Mouse (Mus musculus) lung, postnatal 25 days (tissue): ENCODE data around the gene Ubxn1.
A peak's percentile ranks its signal among the peaks of the same experiment; 100 is the strongest.
"Not testable (repeated sequence)": the region's sequence is repeated elsewhere in the genome, so short reads cannot be mapped to it uniquely, and the experiment has no call there.

Experiments used
- DNase-seq: peaks from one replicate; pipeline ENCODE4 v3.0.0; 2022; ENCODE audit warnings: low spot score

Gene Ubxn1

GRCm38 (mm10) chr19:8871267-8872186, at the start of gene Ubxn1:
TSS of gene Ubxn1 (plus strand) at chr19:8871496.
- DNase-seq: peak; percentile 98

DNA sequence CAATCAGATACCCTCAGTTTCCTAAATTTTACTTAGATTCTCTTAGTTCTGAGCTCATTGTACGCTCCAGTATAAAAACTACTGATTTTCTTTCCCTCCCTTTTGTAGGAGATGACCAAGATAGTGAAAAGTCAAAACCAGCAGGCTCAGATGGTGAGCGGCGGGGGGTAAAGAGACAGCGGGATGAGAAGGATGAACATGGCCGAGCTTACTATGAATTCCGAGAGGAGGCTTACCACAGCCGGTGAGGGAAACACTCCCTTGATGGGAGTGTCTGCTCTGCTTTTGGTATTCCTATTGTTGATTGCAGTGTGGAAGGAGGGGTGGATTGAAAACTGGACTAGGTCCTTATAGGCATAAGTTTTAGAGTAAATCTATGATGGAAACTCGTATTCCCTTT, 48.6 kb upstream of the Ubxn1 start:
- DNase-seq: no peak

- no peak for DNase-seq
Observed at GRCm38 (mm10) chr19:8829660-8830059, 41.6 kb upstream of the Ubxn1 start, which contains the start of gene AC129217.1. TSS of gene AC129217.1 (plus strand) at chr19:8829773.

DNA sequence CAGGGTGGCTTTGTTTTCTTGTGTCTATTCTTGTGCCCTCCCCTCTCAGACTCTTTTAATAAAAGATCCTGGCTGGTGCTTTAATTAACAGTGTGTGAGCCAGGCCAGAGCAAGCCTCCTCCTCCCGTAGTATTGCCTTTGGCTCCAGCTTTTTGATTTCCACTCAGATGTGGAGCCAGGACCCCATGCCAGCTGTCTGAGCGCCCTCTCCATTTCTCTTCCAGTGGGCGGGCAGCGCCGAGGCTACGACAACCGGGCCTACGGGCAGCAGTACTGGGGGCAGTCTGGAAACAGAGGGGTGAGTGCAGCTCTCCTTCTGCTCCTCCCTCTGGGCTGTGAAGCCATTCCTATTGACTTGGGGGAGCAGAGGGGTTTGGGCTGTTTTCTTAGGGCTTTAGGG, 40.6 kb upstream of the Ubxn1 start:
- DNase-seq: no peak

DNA sequence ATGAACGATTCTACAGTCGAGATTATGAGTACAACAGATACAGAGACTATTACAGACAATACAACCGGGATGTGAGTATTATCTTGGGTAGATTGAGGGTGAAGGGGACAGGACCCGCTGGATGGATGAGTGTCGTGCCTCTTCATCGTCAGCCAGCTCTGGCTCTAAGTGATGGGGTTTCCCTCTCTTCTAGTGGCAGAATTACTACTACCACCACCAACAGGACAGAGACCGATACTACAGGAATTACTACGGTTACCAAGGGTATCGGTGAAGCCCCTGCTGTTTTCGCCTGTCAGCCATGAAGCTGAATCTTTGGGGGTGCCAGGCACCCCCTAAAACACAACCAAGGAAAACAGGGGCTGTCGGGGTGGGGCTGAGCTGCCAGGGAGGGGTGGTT, 40.0 kb upstream of the Ubxn1 start:
- DNase-seq: no peak

DNA sequence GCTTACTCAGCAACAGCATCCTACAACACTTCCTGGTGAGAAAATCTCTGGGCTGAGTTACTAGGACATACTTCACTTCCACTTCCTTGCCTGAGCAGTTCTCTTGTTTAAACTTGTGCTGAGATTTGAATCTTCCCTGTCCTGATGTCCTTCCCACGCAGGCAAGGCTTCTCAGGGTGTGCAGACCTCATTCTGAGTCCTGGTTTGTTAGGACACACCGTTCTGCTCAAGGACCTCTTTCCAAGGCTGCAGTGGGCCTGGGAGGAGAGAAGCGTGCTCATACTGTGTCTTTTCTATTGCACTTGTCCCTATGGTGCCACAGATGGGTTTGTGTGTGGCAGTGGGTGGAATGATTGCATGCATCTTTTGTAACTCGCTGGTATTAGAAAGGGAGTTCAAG, 38.3 kb upstream of the Ubxn1 start:
- DNase-seq: no peak

DNA sequence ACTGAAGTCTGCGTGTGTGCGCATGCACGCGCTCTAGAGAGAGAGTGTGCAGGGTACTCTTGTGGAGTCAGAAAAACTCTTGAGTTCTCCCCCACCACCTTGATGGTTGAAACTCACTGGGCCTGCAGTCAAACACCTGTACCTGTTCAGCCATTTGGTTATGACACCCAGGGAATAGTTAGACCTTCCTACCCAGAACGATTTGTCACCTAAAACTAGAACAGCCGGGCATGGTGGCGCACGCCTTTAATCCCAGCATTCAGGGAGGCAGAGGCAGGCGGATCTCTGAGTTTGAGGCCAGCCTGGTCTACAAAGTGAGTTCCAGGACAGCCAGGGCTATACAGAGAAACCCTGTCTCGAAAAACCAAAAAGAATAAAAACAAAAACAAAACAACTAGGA, 35.0 kb upstream of the Ubxn1 start:
- DNase-seq: not testable (repeated sequence)

DNA sequence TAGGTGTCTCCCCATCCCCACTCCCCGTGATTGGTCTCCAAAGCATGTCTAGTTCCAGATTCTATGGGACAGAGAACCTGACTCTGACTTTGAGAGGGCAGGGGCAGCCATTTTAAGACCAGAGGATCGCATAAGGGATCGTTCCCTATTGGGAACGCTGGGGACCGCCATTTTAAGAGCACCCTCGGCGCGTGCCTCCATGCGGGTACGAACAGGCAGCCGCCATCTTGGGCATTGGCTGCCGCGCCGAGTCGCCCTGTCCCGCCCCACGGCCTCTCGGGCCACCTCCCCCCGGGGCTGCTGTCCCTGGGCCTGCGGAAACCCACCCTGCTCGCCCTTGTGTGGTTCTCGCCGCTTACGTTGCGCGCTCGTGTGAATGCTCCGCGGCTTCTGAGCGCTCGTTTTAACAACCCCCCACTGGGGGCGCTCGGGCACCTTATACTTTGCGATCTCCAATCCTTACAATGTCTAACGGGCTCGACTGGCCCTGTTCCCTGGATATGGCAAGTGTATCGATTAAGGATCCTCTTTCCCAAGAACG, 34.0 kb upstream of the Ubxn1 start, which contains the start of gene Bscl2:
Bscl2 (plus strand) TSS at position 217 of the 541 bp plus-strand sequence.
- peak; percentile 80 for DNase-seq

DNA sequence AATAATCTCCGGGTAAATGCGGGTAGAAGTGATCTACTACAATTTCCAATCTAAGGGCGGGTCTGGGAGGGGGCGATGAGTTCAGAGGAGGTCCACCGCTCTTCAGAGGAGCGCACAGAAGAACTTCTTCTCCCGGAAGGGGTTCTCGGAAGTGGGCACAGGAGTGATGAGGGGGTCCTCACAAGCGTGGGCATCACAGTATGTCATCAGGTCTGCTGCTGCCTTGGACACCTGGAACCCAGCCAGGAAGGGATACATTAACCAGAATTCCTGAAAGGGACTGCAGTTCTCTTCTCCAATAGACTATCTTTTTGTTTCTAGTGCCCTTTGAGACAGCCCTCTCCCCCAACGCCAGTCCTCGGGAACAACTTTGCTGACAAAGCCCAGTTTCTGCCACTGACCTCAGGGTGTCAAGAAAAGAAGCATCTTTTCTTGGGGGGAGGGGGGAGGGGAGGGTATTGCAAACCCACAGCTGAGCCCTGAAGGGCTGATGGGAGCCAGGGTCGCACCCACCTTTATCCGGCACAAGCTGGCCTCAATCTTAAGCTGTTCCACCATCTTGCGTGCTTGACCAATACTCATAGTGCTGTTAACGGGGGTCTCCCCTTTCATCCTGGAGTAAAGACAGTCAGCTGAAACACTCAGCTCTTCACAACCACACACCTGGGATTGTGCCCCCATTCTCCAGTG, 33.1 kb upstream of the Ubxn1 start:
- no peak for DNase-seq

DNA sequence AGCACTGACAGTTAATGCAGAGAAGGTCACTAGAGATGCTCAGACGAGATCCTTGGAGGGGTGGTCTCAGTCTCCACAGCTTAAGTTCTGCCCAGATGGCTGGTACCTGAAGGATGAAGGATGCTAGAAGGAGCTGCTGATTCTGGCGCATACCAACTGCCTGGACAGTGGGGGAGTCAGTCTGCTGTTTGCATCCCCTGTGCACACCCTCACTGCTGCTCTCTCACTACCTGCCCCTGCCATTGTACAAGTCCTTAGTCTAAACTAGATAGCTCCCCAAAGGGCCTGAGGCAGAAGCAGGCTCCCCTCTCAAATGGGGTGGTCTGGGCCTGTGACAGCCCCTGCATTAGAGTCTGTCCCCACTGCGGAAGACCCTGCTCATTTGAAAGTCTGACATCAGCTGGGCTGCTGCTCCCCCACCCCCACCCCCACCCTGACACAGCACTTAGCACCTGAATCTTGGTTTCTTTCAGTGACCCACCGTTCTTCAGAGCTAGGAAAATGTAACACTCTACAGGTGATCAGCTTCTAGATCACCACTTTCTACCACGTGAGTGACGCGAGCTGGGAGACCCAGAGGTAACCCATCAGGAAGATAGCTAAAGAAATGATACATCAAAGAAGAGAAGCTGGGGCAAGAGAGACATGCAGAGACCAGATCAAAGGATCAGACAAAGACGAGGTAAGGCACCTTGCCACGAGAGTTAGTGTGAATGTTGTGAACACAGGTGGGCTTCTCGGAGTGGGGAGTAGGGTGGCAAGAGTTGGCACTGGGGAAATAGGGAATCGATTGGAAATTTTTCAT, 32.0 kb upstream of the Ubxn1 start, which contains the start of gene Gng3:
Gng3 (minus strand) TSS at position 92 of the 805 bp plus-strand sequence.
- DNase-seq: no peak

DNA sequence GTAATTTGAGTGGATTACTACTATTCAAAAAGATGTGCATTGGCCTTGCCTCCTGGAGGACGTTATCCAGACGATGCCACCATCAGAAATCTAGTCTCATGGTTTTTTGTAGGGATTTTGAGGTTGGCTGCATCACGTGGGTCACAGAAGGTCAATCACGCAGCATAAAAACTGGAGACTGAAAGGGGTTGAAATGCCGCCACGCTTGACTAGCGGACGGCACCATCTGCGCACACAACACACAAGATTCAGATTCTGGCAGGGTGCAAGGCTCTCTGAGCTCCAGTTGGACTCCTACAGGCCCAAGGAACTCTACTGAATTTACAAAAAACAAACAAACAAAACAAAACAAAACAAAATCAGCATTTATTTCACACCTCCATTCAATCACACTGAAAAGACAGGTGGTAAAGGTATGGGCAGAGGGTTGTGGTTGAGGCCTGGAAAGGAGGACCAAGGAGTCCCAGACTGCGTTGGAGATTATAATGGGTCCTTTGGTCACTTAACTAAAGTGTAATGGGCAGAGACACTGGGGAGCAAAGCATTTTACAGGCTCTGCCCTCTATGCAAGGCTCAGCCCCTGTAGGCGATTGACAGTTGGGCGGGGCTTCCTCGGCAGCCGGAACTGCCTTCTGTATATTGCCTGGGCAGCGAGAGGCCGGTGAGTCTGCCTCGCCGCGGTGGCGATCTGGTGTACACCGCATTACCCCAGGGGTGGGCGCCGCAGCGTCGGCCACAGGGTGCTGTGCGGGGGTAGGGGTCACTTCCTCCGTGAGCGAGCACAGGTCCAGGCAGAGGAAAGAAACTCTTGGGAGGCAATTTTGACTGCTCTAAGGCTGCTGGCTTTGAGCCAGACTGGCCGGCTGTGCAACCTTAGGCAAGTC, 31.1 kb upstream of the Ubxn1 start:
- DNase-seq: peak; percentile 82

DNA sequence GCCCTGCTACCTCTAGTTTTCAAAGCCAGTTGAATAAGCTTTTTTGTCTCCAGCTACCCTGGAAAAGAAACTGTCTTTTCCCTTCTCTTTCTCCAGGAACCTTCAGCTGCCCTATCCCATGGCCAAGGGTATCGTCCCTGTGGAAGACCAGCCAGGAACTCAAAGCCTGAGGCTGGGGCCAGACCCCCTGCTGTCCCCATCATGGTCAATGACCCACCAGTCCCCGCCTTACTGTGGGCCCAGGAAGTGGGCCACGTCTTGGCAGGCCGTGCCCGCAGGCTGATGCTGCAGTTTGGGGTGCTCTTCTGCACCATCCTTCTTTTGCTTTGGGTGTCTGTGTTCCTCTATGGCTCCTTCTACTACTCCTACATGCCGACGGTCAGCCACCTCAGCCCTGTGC, 30.3 kb upstream of the Ubxn1 start:
- DNase-seq: no peak

- DNase-seq: peak; percentile 46
Observed at GRCm38 (mm10) chr19:8842961-8843360, 28.3 kb upstream of the Ubxn1 start.

DNA sequence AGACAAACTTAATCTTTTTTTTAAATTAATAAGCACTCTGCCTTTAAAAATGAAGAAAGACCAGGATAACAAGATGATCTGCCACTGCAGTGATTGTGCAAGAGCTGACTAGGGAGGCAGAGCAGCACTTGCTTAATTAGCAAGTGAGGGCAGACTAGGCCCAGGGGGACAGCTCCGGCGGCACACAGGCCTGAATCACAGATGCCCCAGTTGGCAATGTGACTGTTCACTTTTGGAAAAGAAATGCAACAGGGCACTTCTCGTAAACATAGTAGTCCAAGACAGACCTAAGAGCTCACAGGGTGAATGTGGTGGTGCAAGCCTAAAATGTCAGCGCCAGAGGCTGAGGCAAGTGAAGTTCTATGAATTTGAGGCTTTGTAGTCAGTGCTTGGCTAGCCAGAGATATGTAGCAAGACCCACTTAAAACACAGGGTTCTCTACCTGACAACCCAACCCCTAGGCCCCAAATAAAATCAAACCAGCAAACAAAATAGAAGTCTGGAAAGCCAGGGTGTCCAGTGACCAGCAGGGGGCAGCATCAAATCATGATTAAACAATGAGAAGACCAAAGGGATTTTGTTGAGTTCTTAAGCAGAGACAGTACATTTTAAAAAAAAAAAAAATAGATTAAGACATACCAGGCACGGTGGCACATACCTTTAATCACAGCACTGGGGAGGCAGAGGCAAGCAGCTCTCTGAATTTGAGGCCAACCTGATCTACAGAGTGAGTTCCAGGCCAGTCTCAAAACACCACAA, 26.7 kb upstream of the Ubxn1 start:
- peak; percentile 81 for DNase-seq

- DNase-seq: no peak
Observed at GRCm38 (mm10) chr19:8848356-8848755, 22.9 kb upstream of the Ubxn1 start.

- no peak for DNase-seq
Observed at GRCm38 (mm10) chr19:8850402-8850901, 20.8 kb upstream of the Ubxn1 start, which contains the start of gene Lrrn4cl. TSS of gene Lrrn4cl (plus strand) at chr19:8850768.

DNA sequence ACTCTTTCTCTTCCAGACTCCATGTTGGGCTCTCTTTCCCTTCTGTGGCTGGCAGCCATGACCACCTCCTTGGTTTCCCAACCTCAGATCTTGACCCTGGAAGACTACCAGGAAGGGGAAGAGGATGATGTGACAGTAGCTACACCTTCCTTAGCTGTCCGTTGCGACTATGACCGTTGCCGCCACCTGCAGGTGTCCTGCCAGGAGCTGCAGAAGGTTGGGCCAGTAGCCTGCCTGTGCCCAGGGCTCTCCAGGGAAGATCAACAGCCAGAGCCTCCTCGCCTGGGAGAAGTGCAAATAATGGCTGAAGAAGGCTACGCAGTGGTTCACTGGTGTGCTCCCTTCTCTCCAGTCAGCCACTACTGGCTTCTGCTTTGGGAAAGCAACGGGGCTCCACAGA, 19.7 kb upstream of the Ubxn1 start:
- DNase-seq: peak; percentile 48

DNA sequence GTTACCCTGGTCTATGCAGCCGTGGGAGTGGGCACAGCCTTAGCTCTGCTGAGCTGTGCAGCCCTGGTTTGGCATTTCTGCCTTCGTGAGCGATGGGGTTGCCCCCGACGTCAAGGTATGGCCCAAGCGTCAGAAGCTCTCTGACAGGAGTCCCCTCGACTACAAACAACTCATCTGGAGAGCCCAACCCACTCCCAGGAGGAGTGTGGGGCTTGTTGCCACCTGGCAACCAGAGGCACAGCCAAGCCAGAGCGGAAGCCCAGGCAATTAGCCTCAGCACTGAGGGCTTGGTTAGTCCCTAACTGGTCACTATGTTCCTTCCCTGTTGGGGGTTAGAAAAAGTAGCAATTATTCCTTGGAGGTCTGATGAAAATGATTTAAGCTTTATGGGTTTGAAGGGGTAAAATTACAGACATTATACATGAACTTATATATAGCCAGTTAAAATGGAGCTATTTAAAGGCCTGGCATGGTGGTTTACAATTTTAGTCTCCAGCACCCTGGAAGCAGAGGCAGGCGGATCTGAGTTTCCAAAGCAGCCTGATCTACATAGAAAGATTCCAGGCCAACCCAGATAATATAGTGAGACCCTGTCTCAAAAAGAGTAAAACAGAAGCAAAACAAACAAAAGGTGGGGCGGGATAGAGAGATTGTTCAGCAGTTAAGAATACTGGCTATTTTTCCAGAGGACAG, 18.9 kb upstream of the Ubxn1 start:
- DNase-seq: no peak

DNA sequence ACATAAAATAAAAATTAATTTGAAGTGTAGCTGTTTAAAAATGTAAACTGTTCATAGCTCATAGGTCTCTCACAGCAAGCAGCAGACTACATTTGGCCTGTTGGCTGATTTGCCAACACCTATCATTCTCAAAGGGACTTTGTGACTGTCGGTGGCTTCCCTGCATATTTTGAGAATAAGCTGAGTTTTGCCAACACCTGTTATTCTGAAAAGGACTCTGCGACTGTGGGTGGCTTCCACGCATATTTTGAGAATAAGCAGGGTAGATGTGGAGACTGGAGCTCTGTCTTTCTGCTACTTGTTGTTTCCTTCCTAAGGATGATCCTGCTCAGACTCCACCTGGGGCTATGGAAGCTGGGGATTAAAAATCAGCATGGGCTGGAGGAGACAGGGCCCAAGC, 18.2 kb upstream of the Ubxn1 start:
- no peak for DNase-seq
